Mouse (Mus musculus): ENCODE data around the gene Gab2.

DNA sequence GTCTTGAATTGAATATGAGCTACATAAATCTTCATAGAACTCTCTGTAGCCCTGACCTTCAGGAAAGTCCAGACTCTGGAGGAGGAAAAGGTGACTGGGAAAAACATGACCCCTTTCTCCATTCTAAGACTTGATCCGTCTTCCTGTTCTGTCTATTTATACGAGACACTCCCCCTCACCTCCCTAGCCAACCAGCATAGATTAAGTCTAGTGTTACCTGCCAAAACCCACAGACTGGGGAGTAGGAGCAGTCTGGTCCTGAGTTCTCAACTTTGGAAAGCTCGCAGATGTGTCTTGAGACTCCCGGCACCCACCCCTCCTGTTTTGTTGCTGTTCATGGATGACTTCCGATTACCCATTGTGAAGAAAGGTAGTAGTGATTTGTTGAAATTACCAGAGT lies 166.8 kb downstream of the Gab2 start:
- no peak for TF ChIP-seq CTCF (IDR thresholded peaks at IDR 0.05; ENCODE audit: low read depth)
- TF ChIP-seq EP300 (IDR thresholded peaks at IDR 0.05; ENCODE audit: low read depth), result no peak

Measured in liver, postnatal 0 days (tissue).